ENCODE assay signal across 26 mouse cellular contexts in the genomic region with DNA sequence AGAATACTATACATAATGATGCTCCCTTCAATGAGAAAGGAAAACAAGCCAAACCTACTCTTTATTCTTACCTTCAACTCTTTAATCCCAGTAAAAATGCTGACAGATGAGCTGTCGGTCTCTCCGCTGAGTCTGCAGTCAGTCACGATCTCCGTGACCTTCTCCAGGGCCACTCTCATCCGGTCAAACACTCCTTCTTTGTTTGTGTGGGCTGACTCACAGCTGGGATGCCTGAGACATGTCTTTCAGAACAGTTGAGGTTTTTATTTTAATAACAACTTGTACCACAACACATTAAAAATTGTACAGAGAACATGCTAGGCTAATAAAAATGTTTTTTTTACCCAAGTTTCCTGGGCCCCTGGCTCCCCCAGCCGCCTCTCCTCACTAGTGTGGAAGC. TPM values are rescaled to one million over a fixed set of nuclear protein-coding genes. Genes with fewer than 3 reads are reported as not detected.
DNase-seq lines count a peak whose midpoint lies in the region; ATAC-seq lines count a peak whose summit lies in the region.
"Had no signal": no experiment of that assay in that cellular context is flagged by ENCODE, and none has a peak within 500 bp of the region (broad histone marks: within the 10 kb centered on the region; RNA-seq: fewer than 3 reads in every experiment).

No protein-coding gene starts in this region.

- no peak overlapping the region for H3K4me2 ChIP-seq in midbrain, embryonic 11.5 days
- H3K4me2 ChIP-seq: embryonic facial prominence, embryonic 12.5 days; hindbrain, embryonic 15.5 days; neural tube, embryonic 12.5 days; stomach, embryonic 15.5 days had no signal

- H3K9me3 ChIP-seq in midbrain, embryonic 11.5 days (ENCODE audit: control insufficient read depth, low read length): no peaks in the 10 kb centered on the region
- no peaks in the 10 kb centered on the region for H3K9me3 ChIP-seq in midbrain, embryonic 10.5 days (replicated peaks)
- H3K9me3 ChIP-seq: embryonic facial prominence, embryonic 12.5 days; hindbrain, embryonic 10.5 days; hindbrain, embryonic 15.5 days; neural tube, embryonic 12.5 days; stomach, embryonic 15.5 days had no signal

- H3K27ac ChIP-seq in midbrain, embryonic 11.5 days (ENCODE audit: low read depth, low read length): no peak overlapping the region
- no peak overlapping the region for H3K27ac ChIP-seq in midbrain, embryonic 10.5 days (replicated peaks)
- H3K27ac ChIP-seq: embryonic facial prominence, embryonic 12.5 days; hindbrain, embryonic 10.5 days; hindbrain, embryonic 15.5 days; liver, embryonic 14.5 days; neural tube, embryonic 12.5 days; stomach, embryonic 15.5 days had no signal

- intact Hi-C loops in gastrocnemius, postnatal 36 days (cut with DNase I): no loop called here

- no peak for ATAC-seq in midbrain, embryonic 11.5 days (ENCODE audit: low FRiP score)
- ATAC-seq: forebrain, embryonic 14.5 days; inflammation-experienced regulatory T-cells, adult 6 months; midbrain, embryonic 16.5 days had no signal

- no peak overlapping the region for H3K4me3 ChIP-seq in midbrain, embryonic 11.5 days (ENCODE audit: low read depth, low read length)
- no peak overlapping the region for H3K4me3 ChIP-seq in midbrain, embryonic 10.5 days
- H3K4me3 ChIP-seq: embryonic facial prominence, embryonic 12.5 days; hindbrain, embryonic 10.5 days; hindbrain, embryonic 15.5 days; neural tube, embryonic 12.5 days; stomach, embryonic 15.5 days had no signal

- no peaks in the 10 kb centered on the region for H3K4me1 ChIP-seq in midbrain, embryonic 11.5 days (ENCODE audit: control insufficient read depth, insufficient read depth, low read length)
- H3K4me1 ChIP-seq in midbrain, embryonic 10.5 days: no peaks in the 10 kb centered on the region
- H3K4me1 ChIP-seq: embryonic facial prominence, embryonic 12.5 days; hindbrain, embryonic 10.5 days; hindbrain, embryonic 15.5 days; neural tube, embryonic 12.5 days; stomach, embryonic 15.5 days had no signal

- 83% methylated on average over 6 of the region's 6 CpGs for WGBS in midbrain, embryonic 11.5 days
- 86% methylated on average over 6 of the region's 6 CpGs for WGBS in midbrain, embryonic 10.5 days

- no peak overlapping the region for H3K9ac ChIP-seq in midbrain, embryonic 11.5 days (ENCODE audit: low read length)
- H3K9ac ChIP-seq: embryonic facial prominence, embryonic 12.5 days; hindbrain, embryonic 15.5 days; liver, embryonic 14.5 days; neural tube, embryonic 12.5 days; stomach, embryonic 15.5 days had no signal

- DNase-seq in midbrain, embryonic 11.5 days (ENCODE audit: low spot score, missing footprints): peak; percentile 33
- no peak for DNase-seq in midbrain, embryonic 10.5 days (ENCODE audit: low spot score)
- DNase-seq in Muller cell, postnatal 12 days (ENCODE audit: inconsistent ontology term): peak; percentile 50
- DNase-seq in adrenal gland, postnatal 14 days: peak; percentile 59
- DNase-seq in spleen, postnatal 36 days (ENCODE audit: low spot score in 2 of 2): no peak
- DNase-seq in gastrocnemius, postnatal 36 days: no peak
- no peak for DNase-seq in urinary bladder, postnatal 4 days (ENCODE audit: low spot score in 2 of 2)
- DNase-seq: cerebellum, adult 11-12 months; cerebellum, adult 9-11 months; embryo, embryonic 11 days; heart, postnatal 14 days; kidney, adult 11 months; layer of hippocampus, postnatal 36 days; liver; lung, adult 2 months; lung, postnatal 14 days; thymus, postnatal 14 days had no signal

- H3K36me3 ChIP-seq in midbrain, embryonic 11.5 days (ENCODE audit: control insufficient read depth, insufficient read depth, low read length): peaks cover 6% of the 10 kb centered on the region; the same call in 1 of the 2 replicates
- H3K36me3 ChIP-seq in midbrain, embryonic 10.5 days: peaks cover 81% of the 10 kb centered on the region
- H3K36me3 ChIP-seq: stomach, embryonic 15.5 days had no signal

- no peaks in the 10 kb centered on the region for H3K27me3 ChIP-seq in midbrain, embryonic 11.5 days (ENCODE audit: control insufficient read depth, insufficient read depth, low read length)
- H3K27me3 ChIP-seq in midbrain, embryonic 10.5 days (ENCODE audit: low read depth, poor library complexity, severe bottlenecking): no peaks in the 10 kb centered on the region
- H3K27me3 ChIP-seq: embryonic facial prominence, embryonic 12.5 days; hindbrain, embryonic 15.5 days; neural tube, embryonic 12.5 days; stomach, embryonic 15.5 days had no signal

RNA-seq across cellular contexts. Expression of a gene that starts 27.3 kb away (rescaled TPM):
- 26.1 and 28.8 TPM in 2 replicates for polyA plus RNA-seq in midbrain, embryonic 11.5 days (2014; fragmentation: Nextera tagmentation; extraction: Ambion mirVana)
- polyA plus RNA-seq in midbrain, embryonic 10.5 days (2016; fragmentation: Nextera tagmentation; extraction: Ambion mirVana): 28.6 and 29.6 TPM in 2 replicates
- total RNA-seq in adrenal gland, postnatal 14 days (2021): 18.1 and 19.6 TPM in 2 replicates
- 1 to 10 TPM; 8.3 to 9.2 TPM for total RNA-seq in gastrocnemius, postnatal 36 days (2021)

RNA-seq across cellular contexts. Expression of a gene that starts 35.5 kb away (rescaled TPM):
- polyA plus RNA-seq in midbrain, embryonic 11.5 days (2014; fragmentation: Nextera tagmentation; extraction: Ambion mirVana): 23.9 and 26.6 TPM in 2 replicates
- 25.7 and 26.1 TPM in 2 replicates for polyA plus RNA-seq in midbrain, embryonic 10.5 days (2016; fragmentation: Nextera tagmentation; extraction: Ambion mirVana)
- 13.0 and 13.7 TPM in 2 replicates for total RNA-seq in adrenal gland, postnatal 14 days (2021)
- 1 to 10 TPM; 1.1 to 2.3 TPM for total RNA-seq in gastrocnemius, postnatal 36 days (2021)

RNA-seq across cellular contexts. Expression of a gene that starts 35.5 kb away (rescaled TPM):
- 102 and 109 TPM in 2 replicates for polyA plus RNA-seq in midbrain, embryonic 11.5 days (2014; fragmentation: Nextera tagmentation; extraction: Ambion mirVana)
- polyA plus RNA-seq in midbrain, embryonic 10.5 days (2016; fragmentation: Nextera tagmentation; extraction: Ambion mirVana): 80.1 and 87.7 TPM in 2 replicates
- 26.4 and 32.3 TPM in 2 replicates for total RNA-seq in adrenal gland, postnatal 14 days (2021)
- 10 to 100 TPM; 17.5 to 22.9 TPM for total RNA-seq in gastrocnemius, postnatal 36 days (2021)

Comparison
In these comparisons a context has a peak if more than half of its experiments do, and no peak if none do; other contexts are left out.
1. DNase-seq: peak in midbrain, embryonic 11.5 days (single experiment), Muller cell, postnatal 12 days (single experiment) and adrenal gland, postnatal 14 days (single experiment); none in midbrain, embryonic 10.5 days (single experiment), spleen, postnatal 36 days (0 of 2), gastrocnemius, postnatal 36 days (0 of 2) and urinary bladder, postnatal 4 days (0 of 2).